Mouse (Mus musculus) embryonic facial prominence, embryonic 11.5 days (tissue): ENCODE measurements around the gene Slc24a3. TPM values are rescaled to one million over a fixed set of nuclear protein-coding genes. Genes with fewer than 3 reads are reported as not detected.

Experiments used
- ATAC-seq: fragments of 200-750 bp; cut with Nextera tagmentation; replicated peaks from 2 replicates; pipeline ENCODE4 v1.8.0; 2017; ENCODE audit warnings: low read depth; ENCODE audit not compliant: insufficient number of reproducible peaks, low FRiP score, low TSS enrichment
- DNase-seq: peaks from one replicate; pipeline ENCODE4 v3.0.0-alpha.2; 2015; ENCODE audit warnings: low spot score
- H3K27ac ChIP-seq: fragments of 300-500 bp; sonication (generic); replicated peaks from 2 replicates; pipeline ENCODE4 v1.5.1; 2014; ENCODE audit warnings: mild to moderate bottlenecking, low read depth, low read length, control low read depth
- H3K27me3 ChIP-seq: fragments of 300-500 bp; sonication (generic); 2 replicates; pipeline ENCODE4 v1.6.1; 2014; ENCODE audit warnings: mild to moderate bottlenecking, low read length, moderate library complexity, mixed read lengths; ENCODE audit not compliant: control insufficient read depth, insufficient read depth
- H3K36me3 ChIP-seq: fragments of 300-500 bp; sonication (generic); replicated peaks from 2 replicates; pipeline ENCODE4 v1.6.1; 2014; ENCODE audit warnings: low read depth, mild to moderate bottlenecking, low read length, moderate library complexity, mixed read lengths; ENCODE audit not compliant: control insufficient read depth, insufficient read depth
- H3K4me1 ChIP-seq: fragments of 300-500 bp; sonication (generic); 2 replicates; pipeline ENCODE4 v1.6.1; 2014; ENCODE audit warnings: low read length, mixed read lengths; ENCODE audit not compliant: control insufficient read depth, insufficient read depth
- H3K4me2 ChIP-seq: fragments of 300-500 bp; sonication (generic); 2 replicates; pipeline ENCODE4 v1.6.1; 2014; ENCODE audit warnings: low read depth, mild to moderate bottlenecking, control low read depth, low read length, moderate library complexity
- H3K4me3 ChIP-seq: fragments of 300-500 bp; sonication (generic); 2 replicates; pipeline ENCODE4 v1.5.1; 2014; ENCODE audit warnings: low read depth, low read length, control low read depth
- H3K9ac ChIP-seq: fragments of 300-500 bp; sonication (generic); replicated peaks from 2 replicates; pipeline ENCODE4 v1.6.1; 2014; ENCODE audit warnings: mild to moderate bottlenecking, control low read depth, low read length
- H3K9me3 ChIP-seq: fragments of 300-500 bp; sonication (generic); replicated peaks from 2 replicates; pipeline ENCODE4 v1.6.1; 2016; ENCODE audit warnings: mild to moderate bottlenecking, low read length, inconsistent platforms, mixed read lengths; ENCODE audit not compliant: control insufficient read depth
- WGBS: fragments of 180-500 bp; shearing (Covaris S2); extraction: QIAGEN DNeasy Blood & Tissue Kit; methylation state at CpG from one replicate; pipeline ENCODE4 v1.1.7; 2014; 5-methylcytosine and 5-hydroxymethylcytosine counted together
- polyA plus RNA-seq: library from polyadenylated mRNA; unstranded; fragments of >200 nt; fragmentation: Nextera tagmentation; extraction: Ambion mirVana; gene quantifications from 2 replicates; pipeline ENCODE4 v1.2.1, GENCODE M21; 2014

The Slc24a3 gene
- polyA plus RNA-seq, 1 experiment from 2014 or later = 0.67 TPM

- Histone ChIP-seq H3K4me1 (no peaks in the 10 kb centered on the region), H3K4me2 (no peak overlapping the region), H3K9me3 (no peaks in the 10 kb centered on the region), H3K27me3 (no peaks in the 10 kb centered on the region), H3K4me3 (no peak overlapping the region), H3K36me3 (no peaks in the 10 kb centered on the region), H3K27ac (no peak overlapping the region), H3K9ac (no peak overlapping the region)
- WGBS = 39% methylated on average over 11 of the region's 11 CpGs
- ATAC-seq = peak; percentile 64
- DNase-seq = no peak
These were observed 237.4 kb downstream of the Slc24a3 start for GRCm38 (mm10) chr2:145404818-145405531.

- ATAC-seq = no peak
These were observed 238.2 kb downstream of the Slc24a3 start for GRCm38 (mm10) chr2:145405746-145406145.

GRCm38 (mm10) chr2:145417738-145418137, 250.2 kb downstream of the Slc24a3 start:
- WGBS = 100% methylated on average over 2 of the region's 2 CpGs
- Histone ChIP-seq H3K9me3 (no peaks in the 10 kb centered on the region), H3K4me2 (no peak overlapping the region), H3K9ac (no peak overlapping the region), H3K27me3 (no peaks in the 10 kb centered on the region), H3K4me3 (no peak overlapping the region), H3K4me1 (no peaks in the 10 kb centered on the region), H3K27ac (no peak overlapping the region), H3K36me3 (no peaks in the 10 kb centered on the region)
- ATAC-seq = no peak
- no peak for DNase-seq

More at GRCm38 (mm10) chr2:145405746-145406145, 238.2 kb downstream of the Slc24a3 start:
- no peak overlapping the region for H3K27ac ChIP-seq
- no peak overlapping the region for H3K4me2 ChIP-seq
- H3K9me3 ChIP-seq = no peaks in the 10 kb centered on the region
- H3K27me3 ChIP-seq = no peaks in the 10 kb centered on the region
- no peaks in the 10 kb centered on the region for H3K36me3 ChIP-seq
- WGBS = 36% methylated on average over 4 of the region's 4 CpGs
- H3K4me3 ChIP-seq = no peak overlapping the region
- DNase-seq = peak; percentile 31
- no peak overlapping the region for H3K9ac ChIP-seq
- H3K4me1 ChIP-seq = no peaks in the 10 kb centered on the region

GRCm38 (mm10) chr2:145419078-145419477, 251.5 kb downstream of the Slc24a3 start:
- no peaks in the 10 kb centered on the region for H3K4me1 ChIP-seq
- H3K9ac ChIP-seq = no peak overlapping the region
- no peak for ATAC-seq
- H3K4me3 ChIP-seq = no peak overlapping the region
- H3K36me3 ChIP-seq = no peaks in the 10 kb centered on the region
- H3K27ac ChIP-seq = no peak overlapping the region
- DNase-seq = no peak
- H3K9me3 ChIP-seq = no peaks in the 10 kb centered on the region
- no peak overlapping the region for H3K4me2 ChIP-seq
- no peaks in the 10 kb centered on the region for H3K27me3 ChIP-seq
- WGBS = 46% methylated on average over 2 of the region's 2 CpGs

GRCm38 (mm10) chr2:145420967-145421888, 253.7 kb downstream of the Slc24a3 start:
- Histone ChIP-seq H3K4me2 (no peak overlapping the region), H3K9me3 (no peaks in the 10 kb centered on the region), H3K4me3 (no peak overlapping the region), H3K9ac (no peak overlapping the region), H3K27ac (no peak overlapping the region), H3K27me3 (no peaks in the 10 kb centered on the region), H3K36me3 (no peaks in the 10 kb centered on the region), H3K4me1 (no peaks in the 10 kb centered on the region)
- no peak for DNase-seq
- WGBS = 76% methylated on average over 5 of the region's 5 CpGs
- peak; percentile 78 for ATAC-seq

- WGBS = 65% methylated on average over 3 of the region's 3 CpGs
- no peak overlapping the region for H3K27ac ChIP-seq
- no peaks in the 10 kb centered on the region for H3K4me1 ChIP-seq
- no peak overlapping the region for H3K9ac ChIP-seq
- H3K4me2 ChIP-seq = no peak overlapping the region
- H3K36me3 ChIP-seq = no peaks in the 10 kb centered on the region
- no peak for ATAC-seq
- no peaks in the 10 kb centered on the region for H3K27me3 ChIP-seq
- DNase-seq = no peak
- H3K9me3 ChIP-seq = no peaks in the 10 kb centered on the region
- no peak overlapping the region for H3K4me3 ChIP-seq
These were observed 254.3 kb downstream of the Slc24a3 start for GRCm38 (mm10) chr2:145421889-145422212.

- ATAC-seq (no peak), DNase-seq (no peak)
- Histone ChIP-seq H3K4me2 (no peak overlapping the region), H3K36me3 (no peaks in the 10 kb centered on the region), H3K4me1 (no peaks in the 10 kb centered on the region), H3K9me3 (no peaks in the 10 kb centered on the region), H3K27me3 (no peaks in the 10 kb centered on the region), H3K9ac (no peak overlapping the region), H3K27ac (no peak overlapping the region), H3K4me3 (no peak overlapping the region)
- 84% methylated on average over 5 of the region's 5 CpGs for WGBS
These were observed 262.4 kb downstream of the Slc24a3 start for GRCm38 (mm10) chr2:145429982-145430381.

GRCm38 (mm10) chr2:145434068-145434467, 266.5 kb downstream of the Slc24a3 start:
- Histone ChIP-seq H3K9ac (no peak overlapping the region), H3K27ac (no peak overlapping the region), H3K9me3 (no peaks in the 10 kb centered on the region), H3K27me3 (no peaks in the 10 kb centered on the region), H3K4me3 (no peak overlapping the region), H3K4me2 (no peak overlapping the region), H3K36me3 (no peaks in the 10 kb centered on the region), H3K4me1 (no peaks in the 10 kb centered on the region)
- WGBS = 89% methylated on average over 1 of the region's 1 CpGs
- DNase-seq (no peak), ATAC-seq (no peak)
